Mouse (Mus musculus): Measurements from ENCODE around the gene Efna3. TPM values are rescaled to one million over a fixed set of nuclear protein-coding genes. Genes with fewer than 3 reads are reported as not detected.

The Efna3 gene
- polyA plus RNA-seq, 2 experiments = 32.1 to 38.1 TPM

GRCm38 (mm10) chr3:89305551-89306325, 17.0 kb downstream of the Efna3 start:
- peak overlapping the region; percentile 15; the same call in 1 of the 2 replicates for H3K27ac ChIP-seq (replicated peaks; ENCODE audit: low read depth, low read length)
- peak; percentile 31 for ATAC-seq (ENCODE audit: low FRiP score, low read depth)
- TF ChIP-seq POLR2A (IDR thresholded peaks at IDR 0.05; ENCODE audit: borderline replicate concordance, extremely low read depth, insufficient read depth, insufficient read length) = no peak

GRCm38 (mm10) chr3:89305105-89305504, 17.7 kb downstream of the Efna3 start:
- Histone ChIP-seq H3K4me2 (replicated peaks; ENCODE audit: low read depth, low read length, severe bottlenecking) (no peak overlapping the region), H3K4me1 (ENCODE audit: control insufficient read depth, insufficient read depth, low read length) (peaks cover 5% of the 10 kb centered on the region; the same call in 1 of the 2 replicates), H3K36me3 (ENCODE audit: control insufficient read depth, insufficient read depth, low read length) (no peaks in the 10 kb centered on the region), H3K27me3 (ENCODE audit: control insufficient read depth, insufficient read depth, low read length) (no peaks in the 10 kb centered on the region), H3K27ac (replicated peaks; ENCODE audit: low read depth, low read length) (no peak overlapping the region), H3K9ac (ENCODE audit: low read depth, low read length, severe bottlenecking) (0 out of 2 replicates have a peak overlapping the region, but pooled peaks have one; percentile 4), H3K4me3 (replicated peaks; ENCODE audit: low read length) (no peak overlapping the region), H3K9me3 (ENCODE audit: control insufficient read depth, low read length) (no peaks in the 10 kb centered on the region)
- no peak for DNase-seq (ENCODE audit: low spot score)
- no peak for ATAC-seq (ENCODE audit: low FRiP score, low read depth)
- no peak for TF ChIP-seq POLR2A (IDR thresholded peaks at IDR 0.05; ENCODE audit: borderline replicate concordance, extremely low read depth, insufficient read depth, insufficient read length)
- 67% methylated on average over 4 of the region's 4 CpGs for WGBS

More at GRCm38 (mm10) chr3:89305551-89306325, 17.0 kb downstream of the Efna3 start:
- DNase-seq (ENCODE audit: low spot score) = no peak
- 49% methylated on average over 8 of the region's 8 CpGs for WGBS
- H3K36me3 ChIP-seq (ENCODE audit: control insufficient read depth, insufficient read depth, low read length) = no peaks in the 10 kb centered on the region
- H3K4me2 ChIP-seq (replicated peaks; ENCODE audit: low read depth, low read length, severe bottlenecking) = no peak overlapping the region
- H3K9ac ChIP-seq (ENCODE audit: low read depth, low read length, severe bottlenecking) = 0 out of 2 replicates have a peak overlapping the region, but pooled peaks have one; percentile 4
- no peaks in the 10 kb centered on the region for H3K9me3 ChIP-seq (ENCODE audit: control insufficient read depth, low read length)
- H3K27me3 ChIP-seq (ENCODE audit: control insufficient read depth, insufficient read depth, low read length) = no peaks in the 10 kb centered on the region
- peaks cover 5% of the 10 kb centered on the region; the same call in 1 of the 2 replicates for H3K4me1 ChIP-seq (ENCODE audit: control insufficient read depth, insufficient read depth, low read length)
- no peak overlapping the region for H3K4me3 ChIP-seq (replicated peaks; ENCODE audit: low read length)

- no peak overlapping the region for H3K27ac ChIP-seq (replicated peaks; ENCODE audit: low read depth, low read length)
- H3K9ac ChIP-seq (ENCODE audit: low read depth, low read length, severe bottlenecking) = no peak overlapping the region
- WGBS = 56% methylated on average over 6 of the region's 6 CpGs
- H3K4me2 ChIP-seq (replicated peaks; ENCODE audit: low read depth, low read length, severe bottlenecking) = no peak overlapping the region
- ATAC-seq (ENCODE audit: low FRiP score, low read depth) = no peak
- no peaks in the 10 kb centered on the region for H3K36me3 ChIP-seq (ENCODE audit: control insufficient read depth, insufficient read depth, low read length)
- H3K4me1 ChIP-seq (ENCODE audit: control insufficient read depth, insufficient read depth, low read length) = peaks cover 5% of the 10 kb centered on the region; the same call in 1 of the 2 replicates
- H3K27me3 ChIP-seq (ENCODE audit: control insufficient read depth, insufficient read depth, low read length) = no peaks in the 10 kb centered on the region
- DNase-seq (ENCODE audit: low spot score) = no peak
- no peak for TF ChIP-seq POLR2A (IDR thresholded peaks at IDR 0.05; ENCODE audit: borderline replicate concordance, extremely low read depth, insufficient read depth, insufficient read length)
- H3K9me3 ChIP-seq (ENCODE audit: control insufficient read depth, low read length) = no peaks in the 10 kb centered on the region
- H3K4me3 ChIP-seq (replicated peaks; ENCODE audit: low read length) = no peak overlapping the region
Observed at GRCm38 (mm10) chr3:89304440-89304839, 18.3 kb downstream of the Efna3 start.

GRCm38 (mm10) chr3:89300514-89300913, 22.3 kb downstream of the Efna3 start:
- ATAC-seq (ENCODE audit: low FRiP score, low read depth) (no peak), DNase-seq (ENCODE audit: low spot score) (no peak)
- Histone ChIP-seq H3K9me3 (ENCODE audit: control insufficient read depth, low read length) (no peaks in the 10 kb centered on the region), H3K36me3 (ENCODE audit: control insufficient read depth, insufficient read depth, low read length) (no peaks in the 10 kb centered on the region), H3K4me3 (replicated peaks; ENCODE audit: low read length) (no peak overlapping the region), H3K27ac (replicated peaks; ENCODE audit: low read depth, low read length) (no peak overlapping the region), H3K4me1 (ENCODE audit: control insufficient read depth, insufficient read depth, low read length) (no peaks in the 10 kb centered on the region), H3K4me2 (replicated peaks; ENCODE audit: low read depth, low read length, severe bottlenecking) (no peak overlapping the region), H3K9ac (ENCODE audit: low read depth, low read length, severe bottlenecking) (no peak overlapping the region), H3K27me3 (ENCODE audit: control insufficient read depth, insufficient read depth, low read length) (no peaks in the 10 kb centered on the region)
- WGBS = 70% methylated on average over 2 of the region's 2 CpGs
- TF ChIP-seq POLR2A (IDR thresholded peaks at IDR 0.05; ENCODE audit: borderline replicate concordance, extremely low read depth, insufficient read depth, insufficient read length) = no peak

- no peak overlapping the region for H3K27ac ChIP-seq (replicated peaks; ENCODE audit: low read depth, low read length)
- TF ChIP-seq POLR2A (IDR thresholded peaks at IDR 0.05; ENCODE audit: borderline replicate concordance, extremely low read depth, insufficient read depth, insufficient read length) = no peak
- H3K9me3 ChIP-seq (ENCODE audit: control insufficient read depth, low read length) = no peaks in the 10 kb centered on the region
- H3K27me3 ChIP-seq (ENCODE audit: control insufficient read depth, insufficient read depth, low read length) = no peaks in the 10 kb centered on the region
- ATAC-seq (ENCODE audit: low FRiP score, low read depth) (no peak), DNase-seq (ENCODE audit: low spot score) (no peak)
- WGBS = 43% methylated on average over 1 of the region's 1 CpGs
- no peaks in the 10 kb centered on the region for H3K36me3 ChIP-seq (ENCODE audit: control insufficient read depth, insufficient read depth, low read length)
- peak overlapping the region; percentile 13; the same call in 1 of the 2 replicates for H3K4me3 ChIP-seq (replicated peaks; ENCODE audit: low read length)
- peak overlapping the region; percentile 43 for H3K4me2 ChIP-seq (replicated peaks; ENCODE audit: low read depth, low read length, severe bottlenecking)
- H3K4me1 ChIP-seq (ENCODE audit: control insufficient read depth, insufficient read depth, low read length) = no peaks in the 10 kb centered on the region
- peak overlapping the region; percentile 43; the same call in 1 of the 2 replicates for H3K9ac ChIP-seq (ENCODE audit: low read depth, low read length, severe bottlenecking)
Observed at GRCm38 (mm10) chr3:89300071-89300470, 22.7 kb downstream of the Efna3 start.
